Mouse (Mus musculus): Measurements from ENCODE around the gene Npdc1.

GRCm38 (mm10) chr2:25384492-25384891 lies 14.7 kb upstream of the Npdc1 start:
- TF ChIP-seq EP300 (IDR thresholded peaks at IDR 0.05; ENCODE audit: insufficient read depth, low read depth, low read length) (no peak), POLR2A (IDR thresholded peaks at IDR 0.05; ENCODE audit: insufficient read depth, low read length) (no peak)
